Mouse (Mus musculus) small intestine, adult 2 months (tissue): Measurements from ENCODE around the gene Hlf.

Experiments used
- CTCF ChIP-seq: fragments of 200-500 bp; IDR thresholded peaks from 2 replicates; pipeline ENCODE4 v1.5.1; 2012; ENCODE audit warnings: low read depth, mild to moderate bottlenecking, control low read depth, inconsistent platforms, low read length, moderate library complexity, mixed read lengths; ENCODE audit not compliant: insufficient replicate concordance, insufficient read length; ENCODE audit errors: extremely low read depth
- POLR2A ChIP-seq: fragments of 200-500 bp; IDR thresholded peaks from 2 replicates; pipeline ENCODE4 v1.6.1; 2012; ENCODE audit warnings: low read depth, mild to moderate bottlenecking, control low read depth, inconsistent platforms, low read length, moderate library complexity

GRCm38 (mm10) chr11:90381113-90381512, 9.6 kb downstream of the Hlf start:
- TF ChIP-seq POLR2A (no peak), CTCF (no peak)
